Mouse (Mus musculus): ENCODE data around the gene Olfr447. TPM values are rescaled to one million over a fixed set of nuclear protein-coding genes. Genes with fewer than 3 reads are reported as not detected.

Gene Olfr447
- not detected in 2 replicates for polyA plus RNA-seq (2015; fragmentation: Nextera tagmentation; extraction: Ambion mirVana)

DNA sequence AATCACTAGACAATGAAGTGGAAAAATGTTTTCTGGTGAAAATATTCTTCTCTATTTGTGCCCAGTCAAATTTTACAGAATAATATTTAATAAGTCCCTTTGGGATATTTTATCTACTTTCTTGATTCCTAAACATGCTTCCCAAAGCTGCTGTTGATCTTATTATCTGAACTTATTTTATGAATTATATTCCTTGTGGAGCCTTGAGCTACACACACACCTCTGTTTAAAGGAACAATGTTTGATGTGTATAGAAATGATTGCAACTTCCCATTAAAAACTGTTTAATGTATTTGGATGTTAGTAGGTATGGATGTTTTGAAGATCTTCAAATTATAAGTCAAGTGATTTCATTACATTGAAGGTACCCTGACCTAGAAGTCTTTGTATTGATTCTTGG, at the start of gene Olfr447:
Gene Olfr447, plus strand, starts transcription at position 301 of the 400 bp plus-strand sequence.
- Histone ChIP-seq H3K9me3 (replicated peaks; ENCODE audit: control insufficient read depth, low read length) (no peaks in the 10 kb centered on the region), H3K4me3 (replicated peaks; ENCODE audit: low read length) (no peak within 1 kb of the TSS), H3K36me3 (ENCODE audit: control insufficient read depth, insufficient read depth, low read length) (no peaks in the 10 kb centered on the region), H3K27me3 (ENCODE audit: control insufficient read depth, insufficient read depth, low read length) (no peaks in the 10 kb centered on the region), H3K9ac (ENCODE audit: low read length) (no peak within 1 kb of the TSS), H3K4me1 (ENCODE audit: control insufficient read depth, insufficient read depth, low read length) (no peaks in the 10 kb centered on the region), H3K27ac (ENCODE audit: low read length) (no peak within 1 kb of the TSS), H3K4me2 (ENCODE audit: low read depth, low read length) (no peak within 1 kb of the TSS)
- no peak for ATAC-seq (ENCODE audit: insufficient read depth, low FRiP score)

- Histone ChIP-seq H3K4me2 (ENCODE audit: low read depth, low read length) (no peak overlapping the region), H3K9ac (ENCODE audit: low read length) (no peak overlapping the region), H3K36me3 (ENCODE audit: control insufficient read depth, insufficient read depth, low read length) (no peaks in the 10 kb centered on the region), H3K27me3 (ENCODE audit: control insufficient read depth, insufficient read depth, low read length) (no peaks in the 10 kb centered on the region), H3K4me3 (replicated peaks; ENCODE audit: low read length) (no peak overlapping the region), H3K27ac (ENCODE audit: low read length) (no peak overlapping the region), H3K9me3 (replicated peaks; ENCODE audit: control insufficient read depth, low read length) (no peaks in the 10 kb centered on the region), H3K4me1 (ENCODE audit: control insufficient read depth, insufficient read depth, low read length) (no peaks in the 10 kb centered on the region)
- no peak for ATAC-seq (ENCODE audit: insufficient read depth, low FRiP score)
- 10% methylated on average over 4 of the region's 4 CpGs for WGBS
These were observed 48.4 kb upstream of the Olfr447 start for GRCm38 (mm10) chr6:42860222-42860819.

DNA sequence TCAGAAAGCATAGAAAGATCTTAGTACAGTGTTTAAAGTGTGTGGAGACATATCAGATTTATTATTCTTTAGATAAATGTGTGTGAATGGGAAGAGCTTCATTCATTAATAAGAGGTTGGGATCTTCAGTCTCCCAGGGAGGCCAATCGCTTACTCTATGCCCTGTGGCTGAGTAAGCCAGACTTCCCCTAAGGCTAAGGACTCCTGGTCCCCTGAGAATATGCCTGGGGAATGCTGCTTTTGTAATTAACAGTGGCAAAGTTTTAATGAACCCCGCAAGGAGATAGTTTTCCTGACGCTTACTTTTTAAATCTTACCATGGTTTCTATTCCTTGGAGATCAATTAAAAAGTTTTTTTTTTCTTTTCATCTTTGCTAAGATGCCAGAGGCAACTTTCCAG, 39.0 kb upstream of the Olfr447 start:
- Histone ChIP-seq H3K4me1 (ENCODE audit: control insufficient read depth, insufficient read depth, low read length) (no peaks in the 10 kb centered on the region), H3K4me2 (ENCODE audit: low read depth, low read length) (no peak overlapping the region), H3K27me3 (ENCODE audit: control insufficient read depth, insufficient read depth, low read length) (no peaks in the 10 kb centered on the region), H3K9me3 (replicated peaks; ENCODE audit: control insufficient read depth, low read length) (no peaks in the 10 kb centered on the region), H3K27ac (ENCODE audit: low read length) (no peak overlapping the region), H3K36me3 (ENCODE audit: control insufficient read depth, insufficient read depth, low read length) (no peaks in the 10 kb centered on the region), H3K9ac (ENCODE audit: low read length) (no peak overlapping the region), H3K4me3 (replicated peaks; ENCODE audit: low read length) (no peak overlapping the region)
- WGBS, result 83% methylated on average over 3 of the region's 3 CpGs
- ATAC-seq (ENCODE audit: insufficient read depth, low FRiP score), result no peak

- Histone ChIP-seq H3K36me3 (ENCODE audit: control insufficient read depth, insufficient read depth, low read length) (no peaks in the 10 kb centered on the region), H3K4me3 (replicated peaks; ENCODE audit: low read length) (no peak overlapping the region), H3K27ac (ENCODE audit: low read length) (no peak overlapping the region), H3K27me3 (ENCODE audit: control insufficient read depth, insufficient read depth, low read length) (no peaks in the 10 kb centered on the region), H3K9ac (ENCODE audit: low read length) (no peak overlapping the region), H3K4me1 (ENCODE audit: control insufficient read depth, insufficient read depth, low read length) (no peaks in the 10 kb centered on the region), H3K4me2 (ENCODE audit: low read depth, low read length) (no peak overlapping the region), H3K9me3 (replicated peaks; ENCODE audit: control insufficient read depth, low read length) (no peaks in the 10 kb centered on the region)
- no peak for ATAC-seq (ENCODE audit: insufficient read depth, low FRiP score)
These were observed 32.4 kb upstream of the Olfr447 start for GRCm38 (mm10) chr6:42876323-42876722.

GRCm38 (mm10) chr6:42890141-42890540, 18.5 kb upstream of the Olfr447 start, which contains the start of gene Olfr448:
Gene Olfr448 (plus strand): TSS chr6:42890441.
- H3K4me1 ChIP-seq (ENCODE audit: control insufficient read depth, insufficient read depth, low read length), result no peaks in the 10 kb centered on the region
- no peak within 1 kb of the TSS for H3K27ac ChIP-seq (ENCODE audit: low read length)
- no peaks in the 10 kb centered on the region for H3K27me3 ChIP-seq (ENCODE audit: control insufficient read depth, insufficient read depth, low read length)
- no peaks in the 10 kb centered on the region for H3K9me3 ChIP-seq (replicated peaks; ENCODE audit: control insufficient read depth, low read length)
- no peaks in the 10 kb centered on the region for H3K36me3 ChIP-seq (ENCODE audit: control insufficient read depth, insufficient read depth, low read length)
- no peak within 1 kb of the TSS for H3K4me3 ChIP-seq (replicated peaks; ENCODE audit: low read length)
- WGBS, result 77% methylated on average over 1 of the region's 1 CpGs
- no peak within 1 kb of the TSS for H3K9ac ChIP-seq (ENCODE audit: low read length)
- no peak within 1 kb of the TSS for H3K4me2 ChIP-seq (ENCODE audit: low read depth, low read length)
- no peak for ATAC-seq (ENCODE audit: insufficient read depth, low FRiP score)

GRCm38 (mm10) chr6:42900345-42900744, 8.3 kb upstream of the Olfr447 start:
- H3K27me3 ChIP-seq (ENCODE audit: control insufficient read depth, insufficient read depth, low read length), result no peaks in the 10 kb centered on the region
- no peaks in the 10 kb centered on the region for H3K9me3 ChIP-seq (replicated peaks; ENCODE audit: control insufficient read depth, low read length)
- no peak overlapping the region for H3K4me2 ChIP-seq (ENCODE audit: low read depth, low read length)
- H3K4me1 ChIP-seq (ENCODE audit: control insufficient read depth, insufficient read depth, low read length), result no peaks in the 10 kb centered on the region
- no peak for ATAC-seq (ENCODE audit: insufficient read depth, low FRiP score)
- no peak overlapping the region for H3K4me3 ChIP-seq (replicated peaks; ENCODE audit: low read length)
- H3K9ac ChIP-seq (ENCODE audit: low read length), result no peak overlapping the region
- 3% methylated on average over 1 of the region's 1 CpGs for WGBS
- H3K36me3 ChIP-seq (ENCODE audit: control insufficient read depth, insufficient read depth, low read length), result no peaks in the 10 kb centered on the region
- H3K27ac ChIP-seq (ENCODE audit: low read length), result no peak overlapping the region

DNA sequence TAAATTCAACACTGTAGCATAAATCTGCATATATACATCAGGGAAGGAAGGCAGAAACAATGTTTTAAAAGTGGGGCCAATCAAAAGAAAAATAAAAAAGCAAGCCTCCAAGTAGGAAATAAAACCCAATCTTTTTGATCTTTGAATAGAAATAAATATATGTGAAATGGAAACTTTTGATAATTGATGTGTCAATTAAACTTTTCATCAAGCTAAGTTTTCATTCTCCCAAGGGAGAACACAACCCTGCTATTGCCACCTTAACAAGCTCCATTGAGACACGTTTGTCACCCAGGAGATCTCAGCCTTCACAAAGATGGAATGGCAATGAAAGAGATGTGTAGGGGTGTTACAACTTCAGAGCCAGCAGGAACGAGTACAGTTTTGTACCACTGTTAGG, 12.4 kb downstream of the Olfr447 start, which contains the start of gene Olfr446:
Gene Olfr446, plus strand, starts transcription at position 301 of the 400 bp plus-strand sequence.
- ATAC-seq (ENCODE audit: insufficient read depth, low FRiP score), result no peak
- 68% methylated on average over 2 of the region's 2 CpGs for WGBS
- no peaks in the 10 kb centered on the region for H3K9me3 ChIP-seq (replicated peaks; ENCODE audit: control insufficient read depth, low read length)

DNA sequence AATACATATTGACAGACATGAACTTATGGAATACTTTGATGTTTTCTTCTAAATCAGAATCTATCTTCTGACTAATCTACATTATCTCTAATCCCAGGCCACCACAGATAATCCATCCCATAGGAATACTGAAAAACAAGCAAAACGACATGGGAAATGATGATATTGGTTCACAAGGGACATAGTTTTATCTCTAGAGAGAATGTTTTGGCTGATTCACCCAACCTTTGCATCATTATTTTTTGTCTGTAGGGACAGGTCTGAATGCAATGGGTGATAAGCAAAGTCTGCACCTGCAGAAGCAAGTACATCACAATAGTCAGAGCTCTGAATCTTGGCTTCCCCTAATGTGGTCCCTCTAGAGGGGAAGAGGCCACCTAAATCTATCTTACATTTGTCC, 40.1 kb downstream of the Olfr447 start, which contains the start of gene Olfr444:
Gene Olfr444, plus strand, starts transcription at position 301 of the 400 bp plus-strand sequence.
- H3K9me3 ChIP-seq (replicated peaks; ENCODE audit: control insufficient read depth, low read length), result no peaks in the 10 kb centered on the region
- no peaks in the 10 kb centered on the region for H3K36me3 ChIP-seq (ENCODE audit: control insufficient read depth, insufficient read depth, low read length)
- H3K4me2 ChIP-seq (ENCODE audit: low read depth, low read length), result no peak within 1 kb of the TSS
- no peak within 1 kb of the TSS for H3K9ac ChIP-seq (ENCODE audit: low read length)
- H3K4me1 ChIP-seq (ENCODE audit: control insufficient read depth, insufficient read depth, low read length), result no peaks in the 10 kb centered on the region
- no peak for ATAC-seq (ENCODE audit: insufficient read depth, low FRiP score)
- H3K27me3 ChIP-seq (ENCODE audit: control insufficient read depth, insufficient read depth, low read length), result no peaks in the 10 kb centered on the region
- no peak within 1 kb of the TSS for H3K4me3 ChIP-seq (replicated peaks; ENCODE audit: low read length)
- H3K27ac ChIP-seq (ENCODE audit: low read length), result no peak within 1 kb of the TSS
- 78% methylated on average over 1 of the region's 1 CpGs for WGBS

More for the DNA sequence above, 12.4 kb downstream of the Olfr447 start, which contains the start of gene Olfr446:
- Histone ChIP-seq H3K4me2 (ENCODE audit: low read depth, low read length) (no peak within 1 kb of the TSS), H3K36me3 (ENCODE audit: control insufficient read depth, insufficient read depth, low read length) (no peaks in the 10 kb centered on the region), H3K9ac (ENCODE audit: low read length) (no peak within 1 kb of the TSS), H3K4me3 (replicated peaks; ENCODE audit: low read length) (no peak within 1 kb of the TSS), H3K27ac (ENCODE audit: low read length) (no peak within 1 kb of the TSS), H3K27me3 (ENCODE audit: control insufficient read depth, insufficient read depth, low read length) (no peaks in the 10 kb centered on the region), H3K4me1 (ENCODE audit: control insufficient read depth, insufficient read depth, low read length) (no peaks in the 10 kb centered on the region)

Measured in stomach, embryonic 16.5 days (tissue).